Mouse (Mus musculus) neural tube, embryonic 11.5 days (tissue): ENCODE results near the gene Sh3bgrl. TPM values are rescaled to one million over a fixed set of nuclear protein-coding genes. Genes with fewer than 3 reads are reported as not detected.

Experiments
- ATAC-seq: fragments of 200-750 bp; cut with Nextera tagmentation; 2 replicates; pipeline ENCODE4 v1.8.0; 2017; ENCODE audit warnings: moderate number of reproducible peaks, mild to moderate bottlenecking, moderate TSS enrichment, moderate library complexity; ENCODE audit not compliant: insufficient read depth, low FRiP score, low TSS enrichment
- DNase-seq: peaks from one replicate; pipeline ENCODE4 v3.0.0-alpha.2; 2015; ENCODE audit warnings: low spot score
- H3K27ac ChIP-seq: fragments of 300-500 bp; sonication (generic); 2 replicates; pipeline ENCODE4 v1.5.1; 2014; ENCODE audit warnings: low read depth, mild to moderate bottlenecking, low read length
- H3K27me3 ChIP-seq: fragments of 300-500 bp; sonication (generic); 2 replicates; pipeline ENCODE4 v1.6.1; 2014; ENCODE audit warnings: mild to moderate bottlenecking, low read length, mixed read lengths; ENCODE audit not compliant: control insufficient read depth, insufficient read depth
- H3K36me3 ChIP-seq: fragments of 300-500 bp; sonication (generic); 2 replicates; pipeline ENCODE4 v1.6.1; 2014; ENCODE audit warnings: mild to moderate bottlenecking, low read length, moderate library complexity, mixed read lengths; ENCODE audit not compliant: control insufficient read depth, insufficient read depth
- H3K4me1 ChIP-seq: fragments of 300-500 bp; sonication (generic); 2 replicates; pipeline ENCODE4 v1.6.1; 2014; ENCODE audit warnings: low read length, mixed read lengths; ENCODE audit not compliant: control insufficient read depth, insufficient read depth
- H3K4me2 ChIP-seq: fragments of 300-500 bp; sonication (generic); 2 replicates; pipeline ENCODE4 v1.6.1; 2014; ENCODE audit warnings: low read depth, mild to moderate bottlenecking, moderate library complexity
- H3K4me3 ChIP-seq: fragments of 300-500 bp; sonication (generic); 2 replicates; pipeline ENCODE4 v1.5.1; 2014; ENCODE audit warnings: low read depth, low read length
- H3K9ac ChIP-seq: fragments of 300-500 bp; sonication (generic); 2 replicates; pipeline ENCODE4 v1.6.1; 2014; ENCODE audit warnings: mild to moderate bottlenecking, low read length
- H3K9me3 ChIP-seq: fragments of 300-500 bp; sonication (generic); 2 replicates; pipeline ENCODE4 v1.6.1; 2016; ENCODE audit warnings: low read length; ENCODE audit not compliant: control insufficient read depth
- WGBS: fragments of 180-500 bp; shearing (Covaris S2); extraction: QIAGEN DNeasy Blood & Tissue Kit; methylation state at CpG from one replicate; pipeline ENCODE4 v1.1.7; 2014; 5-methylcytosine and 5-hydroxymethylcytosine counted together
- polyA plus RNA-seq: library from polyadenylated mRNA; unstranded; fragments of >200 nt; fragmentation: Nextera tagmentation; extraction: Ambion mirVana; gene quantifications from 2 replicates; pipeline ENCODE4 v1.2.1, GENCODE M21; 2014

Sh3bgrl gene
- polyA plus RNA-seq, 1 experiment from 2014 or later, result 138 TPM

DNA sequence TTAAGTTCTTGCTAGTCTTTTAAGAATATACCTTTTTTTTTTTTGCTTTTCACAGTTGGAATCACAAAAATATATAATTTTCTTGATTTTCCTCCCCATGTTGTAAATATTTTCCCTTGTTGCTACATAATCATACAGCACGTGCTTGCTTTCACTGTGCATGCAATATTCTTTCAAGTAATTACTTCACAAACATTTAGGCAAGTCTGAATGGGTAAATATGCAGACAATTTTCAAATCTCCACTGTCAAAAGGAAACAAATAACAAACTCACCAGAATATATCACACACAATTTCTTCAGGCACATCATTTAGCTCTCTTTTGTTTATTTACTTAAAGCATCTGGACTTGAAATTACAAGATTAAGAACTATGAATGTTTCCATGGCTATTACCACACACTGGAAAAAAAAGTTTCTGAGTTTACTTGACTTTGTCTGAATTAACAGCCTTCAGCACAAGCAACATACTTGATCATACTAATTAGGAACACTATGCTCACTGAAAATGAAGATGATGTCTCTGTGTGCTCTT, 46.2 kb downstream of the Sh3bgrl start:
- Histone ChIP-seq H3K36me3 (no peaks in the 10 kb centered on the region), H3K4me1 (no peaks in the 10 kb centered on the region), H3K27me3 (no peaks in the 10 kb centered on the region), H3K4me2 (no peak overlapping the region), H3K9me3 (no peaks in the 10 kb centered on the region), H3K4me3 (no peak overlapping the region), H3K27ac (no peak overlapping the region), H3K9ac (no peak overlapping the region)
- ATAC-seq (no peak), DNase-seq (no peak)
- WGBS, result 89% methylated on average over 1 of the region's 1 CpGs

DNA sequence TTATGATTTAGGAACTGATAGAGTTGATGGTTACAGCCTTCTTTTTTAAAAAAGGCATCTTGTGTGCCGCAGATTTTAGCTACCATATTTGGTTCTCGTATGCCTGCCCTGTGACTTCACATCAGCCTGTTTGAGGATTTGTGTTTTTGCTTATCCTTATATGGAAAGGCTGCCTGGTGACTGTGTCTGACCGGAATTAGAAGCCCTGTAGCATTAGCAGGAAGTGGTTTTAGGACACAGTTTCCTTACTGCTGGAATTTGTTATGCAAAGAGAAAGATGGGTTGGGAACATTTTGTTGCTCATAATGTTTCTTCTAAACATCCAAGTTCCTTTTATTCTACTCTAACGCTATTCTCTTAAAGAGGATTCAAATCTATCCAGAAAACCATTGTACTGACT, 47.1 kb downstream of the Sh3bgrl start:
- H3K27ac ChIP-seq, result no peak overlapping the region
- DNase-seq, result no peak
- WGBS, result 82% methylated on average over 4 of the region's 4 CpGs
- no peak for ATAC-seq
- no peaks in the 10 kb centered on the region for H3K36me3 ChIP-seq
- no peaks in the 10 kb centered on the region for H3K4me1 ChIP-seq
- no peak overlapping the region for H3K4me2 ChIP-seq
- no peak overlapping the region for H3K4me3 ChIP-seq
- H3K9me3 ChIP-seq, result no peaks in the 10 kb centered on the region
- H3K27me3 ChIP-seq, result no peaks in the 10 kb centered on the region
- H3K9ac ChIP-seq, result no peak overlapping the region

DNA sequence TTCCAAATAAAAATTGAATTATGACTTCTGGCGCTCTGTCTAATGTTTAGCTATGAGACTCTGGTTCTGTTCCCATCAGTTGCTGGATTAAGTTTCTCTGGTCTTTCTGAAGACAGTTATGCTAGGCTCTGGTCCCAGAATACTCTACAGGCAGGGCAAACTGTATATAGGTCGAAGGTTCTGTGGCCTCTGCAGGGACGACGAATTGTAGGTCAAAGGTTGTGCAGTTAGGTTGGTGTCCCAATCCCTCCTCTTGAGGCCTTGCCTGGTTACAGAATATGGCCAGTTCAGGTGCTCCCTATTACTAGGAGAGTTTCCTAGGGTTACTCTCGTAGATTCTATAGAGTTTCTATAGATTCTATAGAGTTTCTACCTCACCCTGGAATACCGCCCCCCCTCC, 50.6 kb downstream of the Sh3bgrl start:
- Histone ChIP-seq H3K27me3 (no peaks in the 10 kb centered on the region), H3K4me2 (no peak overlapping the region), H3K27ac (no peak overlapping the region), H3K4me3 (no peak overlapping the region), H3K4me1 (no peaks in the 10 kb centered on the region), H3K36me3 (no peaks in the 10 kb centered on the region), H3K9me3 (no peaks in the 10 kb centered on the region), H3K9ac (no peak overlapping the region)
- no peak for DNase-seq
- 86% methylated on average over 6 of the region's 6 CpGs for WGBS
- ATAC-seq, result no peak

DNA sequence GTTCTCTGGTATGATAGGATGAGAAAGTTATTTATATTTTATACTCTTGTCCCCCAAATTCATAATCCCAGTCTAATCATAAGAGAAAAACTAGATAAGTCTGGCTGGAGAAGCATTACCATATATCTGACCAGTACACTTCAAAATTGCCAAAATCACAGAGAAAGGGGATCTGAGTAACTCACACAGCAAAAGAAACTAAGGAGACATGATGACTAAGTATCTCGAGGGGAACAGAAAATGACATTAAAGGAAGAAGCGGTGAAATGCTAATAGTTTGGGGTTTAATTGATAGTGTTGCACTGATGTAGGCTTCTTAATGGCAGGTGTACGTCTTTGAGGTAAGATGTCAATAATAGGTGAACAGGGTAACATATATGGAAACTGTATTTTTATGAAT, 51.9 kb downstream of the Sh3bgrl start:
- WGBS, result 89% methylated on average over 3 of the region's 3 CpGs
- DNase-seq, result no peak
- Histone ChIP-seq H3K9me3 (no peaks in the 10 kb centered on the region), H3K4me2 (no peak overlapping the region), H3K36me3 (no peaks in the 10 kb centered on the region), H3K4me1 (no peaks in the 10 kb centered on the region), H3K27ac (no peak overlapping the region), H3K4me3 (no peak overlapping the region), H3K27me3 (no peaks in the 10 kb centered on the region), H3K9ac (no peak overlapping the region)
- no peak for ATAC-seq

DNA sequence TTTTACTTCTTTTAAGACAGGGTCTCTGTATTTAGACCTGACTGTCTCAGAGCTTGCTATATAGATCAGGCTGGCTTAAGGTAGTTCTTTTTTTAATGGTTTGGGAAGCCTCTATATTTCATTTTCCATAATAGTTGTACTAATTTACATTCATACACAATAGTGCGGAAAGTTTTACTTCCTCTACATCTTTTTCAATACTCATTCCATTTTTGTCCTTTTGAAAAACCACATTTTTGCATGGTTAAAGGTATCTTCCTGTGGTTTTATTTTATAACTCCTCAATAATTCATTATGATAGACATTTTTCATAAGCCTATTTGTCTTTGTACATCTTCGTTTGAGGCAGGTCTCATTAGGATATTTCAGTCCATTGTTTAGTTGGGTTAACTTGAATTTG, 56.1 kb downstream of the Sh3bgrl start:
- Histone ChIP-seq H3K36me3 (no peaks in the 10 kb centered on the region), H3K27me3 (no peaks in the 10 kb centered on the region), H3K9me3 (no peaks in the 10 kb centered on the region), H3K9ac (no peak overlapping the region), H3K27ac (no peak overlapping the region), H3K4me2 (no peak overlapping the region), H3K4me3 (no peak overlapping the region), H3K4me1 (no peaks in the 10 kb centered on the region)
- ATAC-seq (no peak), DNase-seq (no peak)
- WGBS, result 94% methylated on average over 2 of the region's 2 CpGs

DNA sequence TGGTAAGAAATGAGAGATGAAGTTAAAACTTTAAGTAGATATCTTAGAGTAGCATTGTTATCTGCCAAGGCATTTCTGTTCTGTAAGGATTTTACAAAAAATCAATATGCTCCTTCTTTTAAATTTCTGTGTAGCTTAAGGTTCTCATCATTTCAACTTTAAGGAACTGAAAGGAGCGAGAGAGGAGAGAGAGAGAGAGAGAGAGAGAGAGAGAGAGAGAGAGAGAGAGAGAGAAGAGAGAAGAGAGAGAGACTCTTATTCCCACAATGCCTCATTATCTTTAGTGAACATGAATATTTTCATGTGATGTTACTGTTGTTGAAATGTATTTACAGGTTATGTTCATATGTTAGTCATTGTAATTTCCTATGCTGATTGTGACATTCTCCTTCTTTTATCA, 65.2 kb downstream of the Sh3bgrl start:
- ATAC-seq, result no peak
- WGBS, result 88% methylated on average over 1 of the region's 1 CpGs

DNA sequence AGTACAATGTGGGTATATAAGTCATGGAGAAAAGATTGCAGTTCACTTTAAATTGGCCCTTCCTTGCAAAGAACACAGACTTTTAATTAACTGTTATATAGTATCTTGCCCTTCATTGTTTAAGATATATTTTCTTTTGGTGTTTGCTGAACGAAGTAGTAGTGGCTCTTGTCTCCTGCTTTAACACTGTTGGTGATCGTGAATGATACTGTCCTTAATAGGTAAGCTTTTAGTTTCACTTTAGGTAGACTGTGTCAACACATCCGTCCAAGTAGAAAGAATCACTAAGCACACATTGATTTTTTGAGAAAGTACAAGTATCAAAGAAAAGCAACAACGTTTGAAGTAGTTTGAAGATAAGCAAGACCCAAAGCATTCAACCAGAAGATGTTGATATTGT, 65.7 kb downstream of the Sh3bgrl start:
- no peak for DNase-seq
- H3K9ac ChIP-seq, result no peak overlapping the region
- H3K27me3 ChIP-seq, result no peaks in the 10 kb centered on the region
- WGBS, result 86% methylated on average over 4 of the region's 4 CpGs
- H3K4me3 ChIP-seq, result no peak overlapping the region
- no peaks in the 10 kb centered on the region for H3K4me1 ChIP-seq
- H3K4me2 ChIP-seq, result no peak overlapping the region
- no peaks in the 10 kb centered on the region for H3K9me3 ChIP-seq
- no peak for ATAC-seq
- no peaks in the 10 kb centered on the region for H3K36me3 ChIP-seq
- no peak overlapping the region for H3K27ac ChIP-seq

More for the DNA sequence above, 65.2 kb downstream of the Sh3bgrl start:
- H3K27me3 ChIP-seq, result no peaks in the 10 kb centered on the region
- no peaks in the 10 kb centered on the region for H3K4me1 ChIP-seq
- no peak overlapping the region for H3K4me2 ChIP-seq
- DNase-seq, result no peak
- no peak overlapping the region for H3K9ac ChIP-seq
- no peak overlapping the region for H3K27ac ChIP-seq
- no peaks in the 10 kb centered on the region for H3K36me3 ChIP-seq
- H3K9me3 ChIP-seq, result no peaks in the 10 kb centered on the region
- H3K4me3 ChIP-seq, result no peak overlapping the region

DNA sequence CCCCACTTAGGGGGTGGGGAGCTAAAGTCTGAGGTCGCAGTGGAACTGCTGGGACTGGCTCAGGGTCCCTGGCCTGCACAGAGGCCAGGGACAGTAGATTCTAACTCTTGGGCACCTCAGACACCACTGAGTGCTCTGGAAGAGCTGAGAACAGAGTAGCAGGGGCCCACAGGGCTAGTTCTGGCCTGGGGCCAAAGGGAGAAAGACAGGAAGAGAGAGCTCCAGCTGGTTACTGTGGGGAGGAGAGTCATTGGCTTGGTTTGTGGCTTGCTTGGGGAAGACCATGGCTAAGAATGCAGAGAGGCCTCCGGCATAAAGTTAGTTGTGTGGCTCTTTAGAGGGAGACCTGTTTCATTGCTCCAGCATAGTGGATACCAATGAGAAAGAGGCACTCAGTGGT, 79.9 kb downstream of the Sh3bgrl start:
- Histone ChIP-seq H3K27me3 (no peaks in the 10 kb centered on the region), H3K4me2 (no peak overlapping the region), H3K27ac (no peak overlapping the region), H3K4me3 (no peak overlapping the region), H3K9me3 (no peaks in the 10 kb centered on the region), H3K9ac (no peak overlapping the region), H3K4me1 (no peaks in the 10 kb centered on the region), H3K36me3 (no peaks in the 10 kb centered on the region)
- ATAC-seq (no peak), DNase-seq (no peak)
- WGBS, result 88% methylated on average over 2 of the region's 2 CpGs

DNA sequence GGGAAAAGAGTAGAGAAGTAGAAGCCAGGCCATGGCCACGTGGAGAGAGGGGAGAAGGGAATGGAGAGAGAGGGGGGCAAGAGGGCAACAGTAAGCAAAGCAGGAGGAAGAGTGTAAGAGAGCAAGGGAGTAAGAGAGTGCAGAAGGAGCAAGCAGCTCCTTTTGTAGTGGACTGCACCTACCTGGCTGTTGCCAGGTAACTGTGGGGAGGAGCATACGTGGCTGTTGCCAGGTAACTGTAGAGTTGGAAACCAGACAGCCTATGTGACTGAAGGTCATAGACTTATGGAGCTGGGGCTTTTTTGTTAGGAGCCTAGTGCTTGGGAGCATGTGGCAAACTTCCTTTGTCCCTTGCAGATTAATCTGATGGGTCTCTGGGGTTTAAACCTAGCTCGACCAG, 80.3 kb downstream of the Sh3bgrl start:
- Histone ChIP-seq H3K9ac (no peak overlapping the region), H3K27ac (no peak overlapping the region), H3K9me3 (no peaks in the 10 kb centered on the region), H3K4me1 (no peaks in the 10 kb centered on the region), H3K27me3 (no peaks in the 10 kb centered on the region), H3K36me3 (no peaks in the 10 kb centered on the region), H3K4me2 (no peak overlapping the region), H3K4me3 (no peak overlapping the region)
- DNase-seq, result no peak
- no peak for ATAC-seq
- 42% methylated on average over 3 of the region's 3 CpGs for WGBS
